Mouse (Mus musculus) liver, embryonic 16.5 days (tissue): ENCODE measurements at regions not wholly inside any gene's neighbourhood (a gene's known extent, or its start where the extent isn't known, plus 50 kb on each side); places are given as distances from the start of the nearest gene placed in this dataset.

Experiments
- ATAC-seq: fragments of 200-750 bp; cut with Nextera tagmentation; 2 replicates; pipeline ENCODE4 v1.8.0; 2017; ENCODE audit warnings: low read depth, mild to moderate bottlenecking, moderate number of reproducible peaks, moderate library complexity
- H3K27ac ChIP-seq: fragments of 300-500 bp; sonication (generic); 2 replicates; pipeline ENCODE4 v1.5.1; 2014; ENCODE audit warnings: mild to moderate bottlenecking, low read length
- H3K27me3 ChIP-seq: fragments of 300-500 bp; sonication (generic); 2 replicates; pipeline ENCODE4 v1.6.1; 2014; ENCODE audit warnings: low read depth, low read length, mixed read lengths; ENCODE audit not compliant: control insufficient read depth, insufficient read depth
- H3K36me3 ChIP-seq: fragments of 300-500 bp; sonication (generic); 2 replicates; pipeline ENCODE4 v1.6.1; 2014; ENCODE audit warnings: mild to moderate bottlenecking; ENCODE audit not compliant: control insufficient read depth, insufficient read depth
- H3K4me1 ChIP-seq: fragments of 300-500 bp; sonication (generic); 2 replicates; pipeline ENCODE4 v1.6.1; 2014; ENCODE audit warnings: low read depth, low read length, mixed read lengths; ENCODE audit not compliant: control insufficient read depth
- H3K4me2 ChIP-seq: fragments of 300-500 bp; sonication (generic); 2 replicates; pipeline ENCODE4 v1.6.1; 2014; ENCODE audit warnings: low read depth, low read length, mixed read lengths
- H3K4me3 ChIP-seq: fragments of 300-500 bp; sonication (generic); 2 replicates; pipeline ENCODE4 v1.5.1; 2014; ENCODE audit warnings: low read depth, mild to moderate bottlenecking, low read length
- H3K9ac ChIP-seq: fragments of 300-500 bp; sonication (generic); 2 replicates; pipeline ENCODE4 v1.6.1; 2014; ENCODE audit warnings: low read depth, low read length
- H3K9me3 ChIP-seq: fragments of 300-500 bp; sonication (generic); replicated peaks from 2 replicates; pipeline ENCODE4 v1.6.1; 2016; ENCODE audit warnings: low read length; ENCODE audit not compliant: control insufficient read depth
- WGBS: fragments of 180-500 bp; shearing (Covaris S2); extraction: QIAGEN DNeasy Blood & Tissue Kit; methylation state at CpG from one replicate; pipeline ENCODE4 v1.1.7; 2014; ENCODE audit not compliant: insufficient replicate concordance; 5-methylcytosine and 5-hydroxymethylcytosine counted together

- Histone ChIP-seq H3K27ac (no peak overlapping the region), H3K9me3 (no peaks in the 10 kb centered on the region), H3K4me2 (no peak overlapping the region), H3K27me3 (no peaks in the 10 kb centered on the region), H3K4me3 (no peak overlapping the region), H3K4me1 (no peaks in the 10 kb centered on the region), H3K9ac (no peak overlapping the region), H3K36me3 (no peaks in the 10 kb centered on the region)
- 55% methylated on average over 4 of the region's 4 CpGs for WGBS
- ATAC-seq: no peak
Measured at GRCm38 (mm10) chr7:37358492-37358891, 414.9 kb downstream of the Zfp536 start.

- H3K27ac ChIP-seq: no peak overlapping the region
- ATAC-seq: no peak
- no peaks in the 10 kb centered on the region for H3K36me3 ChIP-seq
- H3K4me1 ChIP-seq: no peaks in the 10 kb centered on the region
- no peaks in the 10 kb centered on the region for H3K27me3 ChIP-seq
- H3K9ac ChIP-seq: no peak overlapping the region
- 68% methylated on average over 8 of the region's 8 CpGs for WGBS
- H3K4me2 ChIP-seq: no peak overlapping the region
- H3K4me3 ChIP-seq: no peak overlapping the region
- no peaks in the 10 kb centered on the region for H3K9me3 ChIP-seq
Measured at GRCm38 (mm10) chr7:37359473-37359872, 414.0 kb downstream of the Zfp536 start.

- no peak for ATAC-seq
- Histone ChIP-seq H3K9ac (no peak overlapping the region), H3K27me3 (no peaks in the 10 kb centered on the region), H3K9me3 (no peaks in the 10 kb centered on the region), H3K36me3 (no peaks in the 10 kb centered on the region), H3K4me3 (no peak overlapping the region), H3K4me2 (no peak overlapping the region), H3K27ac (no peak overlapping the region), H3K4me1 (no peaks in the 10 kb centered on the region)
- 10% methylated on average over 3 of the region's 3 CpGs for WGBS
Measured at GRCm38 (mm10) chr7:37360171-37360570, 413.3 kb downstream of the Zfp536 start.

GRCm38 (mm10) chr7:37361802-37362441 is 411.5 kb downstream of the Zfp536 start:
- ATAC-seq: no peak
- Histone ChIP-seq H3K27me3 (no peaks in the 10 kb centered on the region), H3K9ac (no peak overlapping the region), H3K36me3 (no peaks in the 10 kb centered on the region), H3K27ac (no peak overlapping the region), H3K4me3 (peak overlapping the region; percentile 5; the same call in 1 of the 2 replicates), H3K9me3 (no peaks in the 10 kb centered on the region), H3K4me1 (no peaks in the 10 kb centered on the region), H3K4me2 (peak overlapping the region; percentile 28; the same call in 1 of the 2 replicates)
- WGBS: 5% methylated on average over 16 of the region's 16 CpGs

GRCm38 (mm10) chr7:37362879-37363278 is 410.6 kb downstream of the Zfp536 start:
- H3K4me2 ChIP-seq: no peak overlapping the region
- WGBS: 51% methylated on average over 8 of the region's 8 CpGs
- no peaks in the 10 kb centered on the region for H3K36me3 ChIP-seq
- H3K9ac ChIP-seq: no peak overlapping the region
- H3K27ac ChIP-seq: no peak overlapping the region
- no peak for ATAC-seq
- no peaks in the 10 kb centered on the region for H3K9me3 ChIP-seq
- no peak overlapping the region for H3K4me3 ChIP-seq
- H3K27me3 ChIP-seq: no peaks in the 10 kb centered on the region
- H3K4me1 ChIP-seq: no peaks in the 10 kb centered on the region

- no peak overlapping the region for H3K4me2 ChIP-seq
- no peak overlapping the region for H3K9ac ChIP-seq
- H3K9me3 ChIP-seq: no peaks in the 10 kb centered on the region
- H3K27ac ChIP-seq: no peak overlapping the region
- no peak overlapping the region for H3K4me3 ChIP-seq
- H3K27me3 ChIP-seq: no peaks in the 10 kb centered on the region
- H3K36me3 ChIP-seq: no peaks in the 10 kb centered on the region
- ATAC-seq: no peak
- 45% methylated on average over 10 of the region's 10 CpGs for WGBS
- no peaks in the 10 kb centered on the region for H3K4me1 ChIP-seq
Measured at GRCm38 (mm10) chr7:37363629-37364175, 409.7 kb downstream of the Zfp536 start.

- no peak overlapping the region for H3K4me3 ChIP-seq
- 66% methylated on average over 9 of the region's 9 CpGs for WGBS
- no peak overlapping the region for H3K27ac ChIP-seq
- H3K36me3 ChIP-seq: no peaks in the 10 kb centered on the region
- no peak overlapping the region for H3K9ac ChIP-seq
- no peak for ATAC-seq
- H3K27me3 ChIP-seq: no peaks in the 10 kb centered on the region
- no peaks in the 10 kb centered on the region for H3K9me3 ChIP-seq
- H3K4me2 ChIP-seq: no peak overlapping the region
- H3K4me1 ChIP-seq: no peaks in the 10 kb centered on the region
Measured at GRCm38 (mm10) chr7:37364221-37364620, 409.2 kb downstream of the Zfp536 start.

- Histone ChIP-seq H3K9me3 (no peaks in the 10 kb centered on the region), H3K9ac (no peak overlapping the region), H3K27me3 (no peaks in the 10 kb centered on the region), H3K4me2 (no peak overlapping the region), H3K36me3 (no peaks in the 10 kb centered on the region), H3K4me1 (no peaks in the 10 kb centered on the region), H3K27ac (no peak overlapping the region), H3K4me3 (no peak overlapping the region)
- ATAC-seq: no peak
- 59% methylated on average over 19 of the region's 19 CpGs for WGBS
Measured at GRCm38 (mm10) chr7:37366006-37366405, 407.4 kb downstream of the Zfp536 start.

GRCm38 (mm10) chr7:37369698-37370097 is 403.7 kb downstream of the Zfp536 start:
- H3K4me2 ChIP-seq: no peak overlapping the region
- no peak overlapping the region for H3K4me3 ChIP-seq
- no peaks in the 10 kb centered on the region for H3K9me3 ChIP-seq
- no peaks in the 10 kb centered on the region for H3K36me3 ChIP-seq
- no peak overlapping the region for H3K9ac ChIP-seq
- H3K27ac ChIP-seq: no peak overlapping the region
- ATAC-seq: no peak
- H3K27me3 ChIP-seq: no peaks in the 10 kb centered on the region
- 26% methylated on average over 4 of the region's 4 CpGs for WGBS
- H3K4me1 ChIP-seq: no peaks in the 10 kb centered on the region
